Mouse (Mus musculus) liver, postnatal 0 days (tissue): Measurements from ENCODE around the gene Fbxo9.

Experiments used
- CTCF ChIP-seq: sonication (generic); IDR thresholded peaks from 2 replicates; pipeline ENCODE4 v1.5.1; 2016; ENCODE audit warnings: antibody characterized with exemption, low read depth
- EP300 ChIP-seq: IDR thresholded peaks from 2 replicates; pipeline ENCODE4 v1.6.1; 2016; ENCODE audit warnings: antibody characterized with exemption, low read depth, mild to moderate bottlenecking

GRCm38 (mm10) chr9:78038755-78039489, 69.9 kb downstream of the Fbxo9 start:
- peak; percentile 99 for TF ChIP-seq CTCF
- TF ChIP-seq EP300, result no peak
